Mouse (Mus musculus): ENCODE data around the gene Pcp4.

DNA sequence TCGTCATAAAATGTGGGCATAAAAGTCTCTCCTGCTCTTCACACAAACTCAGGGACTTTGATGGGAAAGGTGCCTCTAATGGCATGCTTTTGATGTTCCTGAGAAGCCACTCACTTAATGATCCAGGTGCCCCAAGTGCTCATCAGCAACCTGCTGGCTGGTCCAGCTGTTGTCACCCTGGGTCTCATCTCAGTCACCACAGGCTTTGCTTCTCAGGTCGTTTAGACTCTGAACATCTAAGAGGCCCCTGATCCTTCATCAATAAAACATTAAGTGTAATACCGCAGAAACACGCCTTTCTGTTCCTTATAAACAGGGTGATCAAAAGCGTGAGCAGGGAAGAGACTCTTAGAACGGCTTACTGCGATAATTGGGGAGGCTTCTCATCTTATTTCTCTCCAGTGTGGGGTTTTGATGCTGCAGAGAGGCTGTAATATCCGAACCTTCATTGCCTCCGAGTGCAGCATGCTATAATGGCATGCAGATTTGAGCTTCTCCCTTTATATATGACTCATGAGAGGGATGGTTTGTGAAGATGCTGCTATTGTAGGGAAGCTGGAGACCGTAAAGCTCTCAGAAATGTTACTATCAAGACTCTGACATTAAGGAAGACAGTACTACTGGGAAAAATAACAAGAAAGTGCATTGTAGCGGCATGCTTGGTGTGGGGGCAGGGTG is 19.7 kb downstream of the Pcp4 start:
- no peak for TF ChIP-seq CTCF (conservative IDR thresholded peaks at IDR 0.05; ENCODE audit: low read length)
- no peak for TF ChIP-seq NANOG (IDR thresholded peaks at IDR 0.05; ENCODE audit: borderline replicate concordance, low read length)
- no peak for TF ChIP-seq POU5F1 (IDR thresholded peaks at IDR 0.05; ENCODE audit: borderline replicate concordance, low read length)
